Mouse (Mus musculus): ENCODE data around the gene Prkrip1.
"Not testable (repeated sequence)": the region's sequence is repeated elsewhere in the genome, so short reads cannot be mapped to it uniquely, and the experiment has no call there.

Gene Prkrip1

DNA sequence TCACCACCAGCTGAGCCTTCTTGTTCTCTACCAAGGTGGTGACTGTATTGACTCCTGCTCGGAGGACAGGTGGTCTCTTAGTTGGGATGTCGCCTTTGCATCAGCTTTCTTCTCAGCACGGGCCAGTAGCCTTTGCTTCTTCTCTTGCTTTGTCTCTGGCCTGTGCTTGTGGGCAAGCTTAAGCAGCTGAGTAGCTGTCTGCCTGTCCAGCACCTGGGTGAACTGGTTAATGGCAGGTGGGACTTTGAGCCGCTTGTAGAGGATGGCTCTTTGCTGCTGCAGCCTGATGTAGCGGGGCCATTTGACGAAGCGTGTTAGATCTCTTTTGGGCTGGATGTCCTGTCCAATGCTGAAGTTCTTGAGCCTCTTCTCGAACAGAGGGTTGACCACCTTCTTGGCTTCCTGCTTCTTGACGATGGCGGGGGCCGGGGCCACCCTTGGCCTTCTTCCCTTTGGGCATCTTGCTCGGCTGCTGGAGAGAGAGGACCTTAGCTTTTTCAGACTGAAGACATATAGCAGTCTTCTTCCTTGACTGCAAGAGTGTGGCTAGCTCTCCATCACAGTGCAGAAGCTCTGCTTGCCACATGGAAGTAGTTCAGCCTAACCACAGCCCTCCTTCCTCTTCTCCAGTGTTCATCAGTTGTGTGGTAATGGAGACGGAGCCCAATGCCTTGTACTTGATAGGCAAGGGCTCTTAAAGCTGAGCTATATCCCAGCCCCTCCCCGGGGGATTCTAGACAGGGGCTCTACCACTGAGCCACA is 12.8 kb upstream of the Prkrip1 start:
- DNase-seq, result not testable (repeated sequence)

DNA sequence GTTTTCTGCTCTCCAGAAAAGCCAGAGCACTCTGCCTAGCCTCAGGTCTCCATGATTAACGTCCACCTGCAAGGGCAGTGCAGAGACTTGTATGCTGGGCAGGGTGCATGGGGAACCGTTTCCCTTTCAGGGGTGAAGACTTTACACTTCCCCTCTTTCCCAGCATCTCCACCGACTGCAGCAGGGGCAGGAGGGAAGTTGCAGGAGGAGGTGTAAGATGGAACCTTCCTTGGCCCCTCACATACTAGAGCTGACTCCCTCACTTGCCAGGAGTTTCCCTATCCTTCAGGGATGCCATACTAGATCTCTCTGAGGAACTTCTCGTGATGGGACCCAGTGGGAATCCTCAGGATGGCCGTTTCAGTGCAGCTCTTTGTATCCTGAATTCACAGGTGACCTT is 11.8 kb upstream of the Prkrip1 start:
- no peak for DNase-seq

DNA sequence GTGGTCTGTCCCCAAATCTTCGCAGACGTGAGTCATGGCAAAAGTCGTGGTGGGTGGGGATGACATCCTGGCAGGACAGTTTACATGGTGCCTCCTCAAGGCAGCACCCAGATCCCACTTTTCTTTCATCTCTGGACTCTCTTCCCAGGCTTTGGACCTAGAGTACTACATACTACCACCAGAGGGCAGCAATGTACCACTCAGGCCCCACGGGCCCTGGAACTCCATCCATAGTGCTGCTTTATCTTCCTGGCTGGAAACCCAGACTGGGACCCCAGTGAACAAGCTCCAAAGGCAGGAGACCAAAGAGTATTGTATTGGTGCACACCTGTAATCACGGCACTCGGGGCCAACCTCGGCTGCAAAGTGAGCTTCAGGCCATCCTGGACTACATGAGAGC is 3.1 kb upstream of the Prkrip1 start:
- peak; percentile 81 for DNase-seq

DNA sequence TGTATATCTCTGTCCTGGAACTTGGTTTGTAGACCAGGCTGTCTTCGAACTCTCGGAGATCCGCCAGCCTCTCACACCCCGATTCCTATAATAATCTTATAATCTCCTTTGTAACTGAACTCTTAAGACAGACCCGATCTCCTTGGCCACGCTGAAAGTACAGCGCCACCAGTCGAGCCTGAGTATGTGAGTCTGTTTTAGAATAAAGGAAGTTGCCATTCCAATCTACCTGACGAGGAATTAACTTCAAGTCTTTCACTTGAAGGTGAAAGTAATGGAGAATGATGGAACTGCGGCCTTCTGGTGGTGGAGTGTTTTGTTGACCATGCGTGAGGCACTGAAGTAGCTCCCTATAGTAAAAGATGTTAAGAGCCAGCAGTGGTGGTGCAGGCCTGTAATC is 763 bp upstream of the Prkrip1 start:
- peak; percentile 40 for DNase-seq

DNA sequence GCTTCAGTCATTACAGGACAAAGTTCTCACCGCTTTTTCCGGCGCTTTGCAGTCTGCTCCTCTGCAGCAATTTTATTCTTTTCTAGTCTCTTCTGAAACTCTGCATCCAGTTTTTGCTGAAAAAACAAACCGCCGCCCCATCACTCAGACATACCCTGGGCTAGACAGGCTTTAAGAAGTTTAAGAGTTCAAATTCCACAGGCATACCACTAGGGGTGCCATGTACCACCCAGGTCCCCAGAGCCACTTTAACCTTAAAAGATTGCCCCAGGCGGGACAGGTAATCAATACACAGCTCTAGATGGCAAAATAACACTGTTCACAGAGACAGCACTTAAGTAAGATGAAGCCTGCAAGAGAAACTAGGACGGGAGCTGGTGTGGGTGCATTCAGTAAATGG is 6.9 kb downstream of the Prkrip1 start:
- DNase-seq, result no peak

DNA sequence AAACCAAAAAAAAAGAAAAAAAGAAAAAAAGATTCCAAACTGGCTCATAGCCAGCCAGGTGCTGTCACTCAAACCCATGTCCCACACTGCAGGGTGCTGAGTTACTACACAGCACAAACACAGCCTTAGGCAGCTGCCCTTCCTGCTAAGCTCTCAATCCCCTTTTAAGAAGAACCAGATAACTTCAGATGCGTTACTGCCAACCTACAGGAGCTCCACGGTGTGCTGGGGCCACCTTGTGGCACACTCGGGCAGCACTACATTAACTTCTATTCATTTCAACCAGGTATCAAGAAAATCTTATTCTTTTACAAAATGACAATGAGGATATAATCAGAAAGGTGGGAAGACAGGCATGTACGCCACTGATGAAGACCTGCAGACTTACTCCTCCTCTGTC is 12.0 kb downstream of the Prkrip1 start:
- DNase-seq, result peak; percentile 71

DNA sequence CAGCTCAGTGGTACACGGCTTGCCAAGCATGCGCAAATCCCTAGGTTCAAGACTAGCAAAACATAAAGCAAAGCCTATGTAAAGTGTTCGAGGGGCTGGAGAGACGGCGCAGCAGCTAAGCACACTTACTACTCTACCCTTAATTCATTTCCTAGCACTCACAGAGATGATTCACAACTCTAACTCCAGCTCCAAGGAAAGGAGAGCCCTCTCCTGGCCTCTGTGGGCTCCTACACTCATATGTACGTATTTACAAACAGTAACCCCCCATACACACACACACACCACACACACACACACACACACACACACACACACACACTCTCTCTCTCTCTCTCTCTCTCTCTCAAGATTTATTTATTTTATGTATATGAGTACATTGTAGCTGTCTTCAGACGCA is 15.0 kb downstream of the Prkrip1 start:
- DNase-seq, result no peak

DNA sequence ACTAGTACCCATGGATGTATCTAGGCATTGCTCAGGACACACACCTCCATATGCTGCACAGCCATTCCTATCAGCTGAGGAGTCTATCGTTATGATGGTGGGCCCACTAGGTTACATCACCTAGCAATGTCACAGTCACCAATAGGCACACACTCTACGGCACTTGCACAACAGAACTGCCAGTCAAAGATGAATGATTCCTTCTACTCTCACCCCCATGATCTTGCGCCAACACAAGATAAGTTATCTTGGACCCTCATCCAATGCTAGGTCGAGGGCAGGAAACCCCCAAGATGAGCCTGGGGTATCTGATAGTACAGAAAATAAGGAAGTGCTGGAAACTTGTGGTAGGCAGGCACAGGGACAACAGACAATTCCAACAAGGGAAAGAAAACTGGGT is 15.9 kb downstream of the Prkrip1 start:
- no peak for DNase-seq

DNA sequence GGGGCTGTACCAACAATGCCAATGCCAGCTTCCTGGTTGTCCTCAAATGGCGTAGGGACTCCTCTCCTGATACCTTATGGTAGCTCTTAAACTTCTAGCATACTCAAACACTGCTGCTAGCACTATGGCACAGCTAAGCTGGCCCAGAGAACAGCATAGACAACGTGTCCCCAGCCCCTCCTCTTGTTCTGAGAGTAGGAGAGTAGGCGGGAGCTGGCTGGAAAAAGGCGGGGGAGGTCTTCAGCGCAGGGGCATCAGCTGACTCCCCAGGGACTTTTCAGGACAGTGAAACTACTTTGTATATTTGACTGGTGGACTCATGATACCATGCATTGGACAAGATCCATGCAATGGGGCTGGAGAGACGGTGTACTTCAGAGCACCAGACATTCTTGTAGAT is 16.7 kb downstream of the Prkrip1 start:
- no peak for DNase-seq

DNA sequence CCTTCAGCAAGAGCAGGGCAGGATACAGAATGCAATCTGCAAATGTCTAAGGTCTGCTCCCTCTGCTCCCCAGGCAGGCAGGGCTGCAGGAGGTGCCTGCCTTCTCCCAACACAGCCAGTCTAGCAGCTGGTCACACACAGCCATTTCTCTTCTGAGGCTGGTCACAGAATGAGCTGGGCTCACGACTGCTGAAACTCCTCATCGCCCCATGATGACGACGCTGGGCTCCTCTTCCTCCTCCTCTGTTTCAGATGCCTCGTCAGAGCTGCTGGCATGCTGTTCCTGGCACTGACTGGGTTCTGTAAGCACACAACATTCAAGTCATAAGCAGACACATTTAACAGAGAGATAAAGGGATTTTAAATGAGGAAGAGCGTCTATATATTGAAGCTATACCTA is 17.6 kb downstream of the Prkrip1 start:
- DNase-seq, result no peak

DNA sequence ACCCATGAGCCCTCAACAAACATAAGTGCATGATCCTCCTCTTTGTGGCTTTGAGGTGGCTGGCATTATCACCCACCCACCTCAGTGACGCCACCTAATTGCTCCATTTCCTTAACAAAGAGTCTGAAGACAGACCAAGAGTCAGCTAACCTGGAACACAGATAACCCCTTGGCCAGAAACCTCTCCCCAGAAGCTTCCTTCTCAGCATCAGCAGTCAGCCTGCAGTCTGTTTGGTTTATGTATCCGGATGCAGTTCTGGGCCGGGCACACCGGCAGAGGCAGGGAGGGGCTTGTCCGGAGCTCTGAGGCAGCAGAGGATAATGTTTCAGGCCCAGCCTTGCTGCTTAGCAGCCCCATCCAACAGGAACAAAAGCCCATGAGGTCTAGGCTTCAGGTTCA is 19.2 kb downstream of the Prkrip1 start:
- no peak for DNase-seq

DNA sequence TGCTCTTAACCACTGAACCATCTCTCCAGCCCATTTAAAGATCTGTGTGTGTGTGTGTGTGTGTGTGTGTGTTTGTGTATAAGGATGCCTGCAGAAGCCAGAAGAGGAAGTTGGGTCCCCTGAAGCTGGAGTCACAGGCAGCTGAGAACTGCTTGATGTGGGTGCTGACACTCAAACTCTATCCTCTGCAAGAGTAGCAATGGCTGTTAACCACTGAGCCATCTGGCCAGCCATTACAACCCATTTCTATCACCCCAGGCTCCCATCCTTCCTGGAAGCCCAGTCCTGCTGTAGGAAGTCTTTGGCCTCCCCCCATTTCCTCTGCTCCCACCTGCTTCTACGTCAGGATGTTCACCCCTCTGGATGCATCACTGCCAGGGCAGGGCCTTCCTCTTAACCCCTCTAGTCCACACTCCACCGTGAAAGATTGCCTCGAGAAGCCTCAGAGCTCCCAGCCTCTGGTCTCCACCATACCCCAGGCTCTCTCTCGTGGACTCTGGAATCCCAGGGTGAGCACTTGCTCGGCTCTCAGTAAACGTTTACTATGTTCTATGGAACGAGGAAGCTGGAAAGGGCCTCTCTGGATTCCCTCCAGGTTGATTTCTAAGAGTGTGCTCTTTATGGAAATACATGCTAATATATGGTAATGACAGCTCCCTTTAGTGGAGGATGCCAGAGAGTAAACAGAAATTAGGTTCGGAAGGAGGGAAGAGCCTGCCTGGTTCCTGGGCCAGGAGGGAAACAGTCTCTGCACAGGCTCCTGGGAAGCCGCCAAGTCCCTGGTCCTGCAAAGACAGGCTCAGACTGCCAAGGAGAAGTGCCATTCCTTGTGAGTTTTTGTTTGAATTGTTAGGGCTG is 24.9 kb downstream of the Prkrip1 start:
- peak; percentile 77 for DNase-seq

DNA sequence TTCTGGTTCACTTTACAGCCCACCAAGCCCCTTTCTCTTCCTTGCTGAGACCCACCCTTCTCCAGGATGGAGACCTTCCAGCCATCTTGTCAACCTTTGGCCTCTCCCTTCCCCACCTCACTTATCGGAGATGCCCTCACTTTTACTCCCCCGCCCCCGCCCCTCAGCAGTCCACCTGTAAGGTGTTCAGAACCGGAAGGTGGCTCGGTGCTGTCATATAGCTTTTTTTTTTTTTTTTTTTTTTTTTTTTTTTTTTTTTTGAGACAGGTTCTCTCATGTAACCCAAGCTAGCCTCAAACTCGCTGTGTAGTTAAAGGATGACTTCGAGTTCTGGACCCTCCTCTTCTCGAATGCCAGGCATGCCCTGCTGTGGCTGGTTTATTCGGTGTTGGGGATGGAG is 25.8 kb downstream of the Prkrip1 start:
- DNase-seq, result no peak

DNA sequence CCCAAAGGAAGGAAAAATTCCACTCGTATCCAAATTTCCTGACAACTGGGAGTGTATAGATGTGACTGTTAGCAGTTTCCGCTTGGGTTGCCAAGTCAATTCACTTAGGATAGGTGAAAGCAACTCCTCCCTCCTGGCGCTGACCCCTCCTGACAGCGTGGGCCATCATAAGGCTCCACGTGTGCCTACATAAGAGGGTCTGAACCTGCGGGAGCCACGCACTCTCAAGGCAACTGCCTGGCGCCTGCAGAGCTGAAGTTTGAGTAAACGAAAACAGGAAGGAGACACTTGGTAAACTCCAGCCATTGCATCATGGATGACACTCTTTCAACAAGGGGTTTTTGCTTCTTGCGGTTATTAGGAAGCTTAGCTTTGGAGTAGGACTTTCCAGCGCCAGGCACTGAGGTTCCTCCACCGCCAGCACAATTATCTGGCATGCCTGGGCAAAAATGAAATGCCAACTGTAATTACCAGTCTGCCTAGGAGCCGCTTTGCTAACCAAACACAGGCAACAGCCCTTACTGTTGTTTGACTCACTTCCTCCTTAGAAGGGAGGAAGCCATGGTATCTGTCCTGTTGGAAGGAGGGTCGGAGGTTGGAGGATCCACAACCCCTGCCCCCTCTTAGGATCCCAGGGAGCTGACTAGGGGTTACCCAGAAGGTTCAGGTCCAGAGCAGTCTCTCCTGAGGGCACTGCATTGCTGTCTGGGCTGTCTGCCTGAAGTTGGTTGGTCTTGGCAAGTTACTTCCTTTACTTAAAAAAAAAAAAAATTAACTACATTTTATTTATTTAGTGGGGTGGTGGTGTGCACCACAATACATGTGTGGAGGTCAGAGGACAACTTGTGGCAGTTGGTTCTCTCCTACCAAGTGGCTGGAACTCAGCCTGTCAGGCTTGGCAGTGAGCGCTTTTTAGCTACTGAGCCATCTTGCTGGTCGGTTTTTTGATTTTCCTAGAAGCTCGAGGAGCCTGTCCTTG is 27.1 kb downstream of the Prkrip1 start:
- peak; percentile 12 for DNase-seq

DNA sequence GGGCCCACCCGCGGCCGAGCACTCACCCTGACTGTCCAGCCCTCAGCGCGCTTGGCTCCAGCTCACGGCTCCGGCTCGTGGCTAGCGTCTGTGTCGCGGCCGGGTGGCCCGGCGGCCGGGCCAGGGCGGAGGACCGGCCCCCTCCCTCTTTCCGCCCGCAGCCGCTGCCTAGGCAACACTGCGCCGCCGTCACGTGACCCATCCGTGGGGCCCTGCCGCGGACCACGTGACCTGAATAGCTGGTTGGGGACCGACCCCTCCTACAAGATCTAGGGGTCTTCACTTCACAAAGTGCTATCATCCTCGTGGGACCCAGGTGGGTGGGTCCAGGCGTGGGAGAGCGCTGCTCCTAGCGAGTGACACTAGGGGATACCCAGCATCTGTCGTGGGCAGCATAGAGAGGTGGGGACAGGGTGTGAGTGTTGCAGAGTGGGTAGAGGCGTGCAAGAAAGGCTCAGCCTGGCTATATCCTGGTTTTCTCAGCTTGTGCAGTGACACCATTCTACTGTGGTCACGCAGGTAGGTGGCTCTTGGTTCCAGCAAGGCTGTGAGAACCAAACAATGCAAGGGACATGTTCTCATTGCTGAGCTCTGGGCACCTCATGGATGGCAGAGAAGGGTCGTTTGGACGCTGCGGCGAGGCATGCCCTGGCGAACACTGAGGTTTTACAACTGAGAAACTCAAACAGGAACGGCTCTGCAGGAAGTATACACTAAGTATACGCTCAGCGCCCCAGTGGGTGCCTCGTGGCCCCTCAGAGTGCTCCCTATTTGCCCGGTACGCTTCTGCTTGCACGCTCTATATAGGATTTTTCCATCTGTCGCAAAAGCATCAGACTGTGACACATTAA is 28.0 kb downstream of the Prkrip1 start, which contains the start of gene Orai2:
Orai2 (minus strand) TSS at position 202 of the 851 bp plus-strand sequence.
- DNase-seq, result peak; percentile 88

DNA sequence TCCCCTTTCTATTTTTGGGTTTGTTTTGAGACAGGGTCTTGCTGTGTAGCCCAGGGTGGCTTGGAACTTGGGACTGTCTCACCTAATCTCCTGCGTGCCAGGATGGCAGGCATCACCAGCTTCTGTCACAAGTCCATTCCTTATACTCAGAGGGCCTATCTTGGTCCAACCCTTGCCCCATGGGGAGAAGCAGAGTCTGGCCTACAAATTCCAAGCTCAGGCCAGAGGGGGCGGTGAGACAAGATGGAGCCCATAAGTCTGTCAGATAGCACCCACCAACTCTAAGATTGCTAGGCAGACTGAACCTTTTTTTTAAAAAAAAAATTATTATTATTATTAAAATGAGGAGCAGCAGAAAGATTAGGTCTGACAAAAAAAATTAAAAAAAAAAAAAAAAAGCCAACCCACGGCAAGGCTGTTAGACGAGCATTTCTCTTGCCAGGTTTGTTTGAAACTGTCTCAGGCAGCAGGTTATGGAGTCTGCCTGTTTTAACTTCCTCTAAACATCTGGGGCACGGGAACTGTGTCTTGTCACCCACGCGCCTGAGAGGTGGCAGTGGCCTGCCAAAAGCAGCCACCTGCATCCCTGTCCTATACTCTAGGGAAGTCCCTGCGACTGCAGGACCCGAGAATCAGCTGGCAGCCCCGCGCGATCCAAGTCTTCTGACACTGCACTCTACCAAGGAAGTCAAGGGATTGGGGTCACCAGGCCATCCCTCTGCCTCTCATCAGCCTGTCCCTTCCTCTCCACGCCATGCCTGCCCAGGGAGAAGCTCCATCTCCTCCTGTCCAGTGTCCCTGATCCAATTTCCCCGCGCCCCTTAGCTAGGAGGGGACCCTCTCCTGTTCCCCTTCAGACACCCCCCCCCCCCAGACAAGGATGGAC is 28.9 kb downstream of the Prkrip1 start:
- DNase-seq, result peak; percentile 39

DNA sequence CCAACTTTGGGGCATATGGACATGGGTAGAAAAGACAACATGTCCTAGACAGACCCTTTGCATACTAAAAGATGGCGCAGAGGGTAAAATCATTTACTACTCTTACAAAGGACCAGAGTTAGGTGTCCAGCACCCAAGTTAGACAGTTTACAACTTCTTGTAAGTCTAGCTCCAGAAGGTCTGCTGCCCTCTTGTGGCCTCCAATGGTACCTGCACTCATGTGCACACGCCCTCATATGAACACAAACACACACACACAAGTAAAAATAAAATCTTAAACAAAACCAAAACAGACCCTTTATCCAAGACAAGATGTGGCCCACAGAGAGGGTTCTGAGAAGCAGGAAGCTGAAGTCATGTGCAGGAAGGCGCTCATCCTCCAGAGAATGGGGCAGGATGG is 30.7 kb downstream of the Prkrip1 start:
- no peak for DNase-seq

DNA sequence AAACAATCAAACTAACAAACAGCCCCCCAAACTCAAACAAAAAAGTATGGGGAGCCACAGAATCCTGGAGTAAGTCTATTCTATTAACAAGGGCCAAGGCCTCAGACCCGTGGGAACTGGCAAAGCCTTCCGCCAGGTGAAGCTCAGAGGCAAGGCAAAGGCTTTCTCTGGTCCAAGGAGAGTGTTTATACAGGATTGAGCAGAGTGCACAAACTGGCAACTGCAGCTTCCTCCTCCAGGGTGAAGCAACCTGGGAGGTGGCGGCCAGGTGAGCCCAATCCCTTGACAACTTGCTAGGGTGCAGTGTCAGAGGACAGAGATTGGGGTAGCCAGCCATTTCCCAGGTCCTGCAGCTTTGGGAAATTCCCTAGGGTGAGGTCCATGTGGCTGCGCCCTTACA is 31.5 kb downstream of the Prkrip1 start:
- DNase-seq, result no peak

DNA sequence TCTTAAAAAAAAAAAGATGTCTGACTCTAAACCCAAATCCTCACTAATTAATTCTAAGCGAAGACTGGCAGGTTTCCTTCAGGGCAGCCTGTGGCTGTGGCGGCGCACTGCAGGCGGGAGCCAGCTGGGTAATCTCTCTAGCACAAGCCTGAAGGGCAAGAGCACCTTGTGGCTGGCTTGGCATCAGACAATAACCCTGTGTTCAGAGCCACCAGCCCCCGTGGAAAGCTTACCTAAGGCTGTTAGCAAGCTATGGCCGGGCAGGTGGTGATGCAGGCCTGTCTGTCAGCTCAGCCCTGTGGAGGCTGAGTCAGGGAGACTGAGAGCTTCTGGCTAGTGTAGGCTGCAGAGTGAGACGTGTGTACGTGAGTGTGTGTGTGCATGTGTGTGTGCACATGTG is 33.5 kb downstream of the Prkrip1 start:
- DNase-seq, result no peak

DNA sequence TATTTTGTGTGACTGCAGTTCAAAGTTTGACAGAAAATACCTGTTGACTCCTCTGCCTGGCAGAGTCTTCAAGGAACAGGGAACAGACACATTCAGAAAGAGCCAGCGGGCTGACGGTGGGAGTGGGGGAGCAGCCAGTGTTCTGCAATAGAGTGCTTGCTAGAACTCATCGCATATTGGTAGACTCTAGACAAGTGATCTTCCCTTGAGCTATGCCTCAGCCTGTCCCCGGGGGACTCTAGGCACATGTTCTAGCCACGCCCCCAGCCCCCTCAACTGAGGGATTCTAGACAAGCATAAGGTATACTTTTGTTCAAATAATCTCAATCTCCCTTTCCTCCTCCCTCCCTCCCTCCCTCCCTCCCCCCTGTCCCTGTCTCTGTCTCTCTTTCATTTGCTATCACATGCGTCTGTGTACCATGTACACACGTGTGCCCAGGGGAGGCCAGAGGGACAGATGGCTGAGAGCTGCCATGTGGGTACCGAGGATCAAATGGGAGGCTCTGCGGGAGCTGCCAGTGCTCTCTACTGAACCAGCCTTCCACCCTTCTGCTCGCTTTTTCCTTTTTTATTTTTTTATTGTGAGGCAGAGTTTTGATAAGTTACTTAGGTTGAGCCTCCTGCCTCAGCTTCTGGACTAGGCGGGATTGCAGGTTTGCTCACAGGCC is 34.8 kb downstream of the Prkrip1 start:
- DNase-seq, result no peak
